Mouse (Mus musculus): ENCODE data around the gene Inpp5f.
"Not testable (repeated sequence)": the region's sequence is repeated elsewhere in the genome, so short reads cannot be mapped to it uniquely, and the experiment has no call there.

The Inpp5f gene

GRCm38 (mm10) chr7:128668831-128669230, 57.7 kb downstream of the Inpp5f start:
- DNase-seq, result no peak

- no peak for DNase-seq
Measured at GRCm38 (mm10) chr7:128671952-128672351, 60.8 kb downstream of the Inpp5f start.

DNA sequence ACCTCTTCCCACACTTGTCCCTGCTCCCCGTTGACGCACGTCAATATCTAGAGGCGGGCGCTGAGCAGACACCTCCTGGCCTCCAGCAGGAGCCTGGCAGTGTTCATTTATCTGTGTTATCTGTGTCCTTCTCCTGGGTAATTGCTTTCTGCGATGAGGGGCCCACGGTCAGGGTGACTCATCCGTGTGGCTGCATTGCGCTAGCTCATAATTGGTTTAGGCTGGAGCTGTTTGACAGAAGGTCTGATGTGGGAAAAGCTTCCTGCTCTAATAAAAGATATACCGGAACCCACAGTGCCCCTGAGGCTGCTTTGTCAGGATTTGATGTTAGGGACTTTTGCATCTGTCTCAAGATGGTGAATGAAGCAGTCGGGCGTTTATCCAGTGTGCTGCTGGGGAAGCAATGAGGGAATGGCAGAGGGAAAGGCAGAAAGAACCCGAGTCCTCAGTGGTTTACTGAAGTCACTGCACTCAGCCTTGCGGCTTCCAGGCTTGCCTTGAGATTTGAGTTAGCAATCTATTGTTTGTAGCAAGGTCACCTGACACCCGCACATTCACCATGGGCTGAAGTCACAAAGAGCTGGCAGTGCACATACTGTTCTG, 61.4 kb downstream of the Inpp5f start:
- DNase-seq, result no peak

- DNase-seq, result no peak
Measured at GRCm38 (mm10) chr7:128678546-128678945, 67.4 kb downstream of the Inpp5f start.

DNA sequence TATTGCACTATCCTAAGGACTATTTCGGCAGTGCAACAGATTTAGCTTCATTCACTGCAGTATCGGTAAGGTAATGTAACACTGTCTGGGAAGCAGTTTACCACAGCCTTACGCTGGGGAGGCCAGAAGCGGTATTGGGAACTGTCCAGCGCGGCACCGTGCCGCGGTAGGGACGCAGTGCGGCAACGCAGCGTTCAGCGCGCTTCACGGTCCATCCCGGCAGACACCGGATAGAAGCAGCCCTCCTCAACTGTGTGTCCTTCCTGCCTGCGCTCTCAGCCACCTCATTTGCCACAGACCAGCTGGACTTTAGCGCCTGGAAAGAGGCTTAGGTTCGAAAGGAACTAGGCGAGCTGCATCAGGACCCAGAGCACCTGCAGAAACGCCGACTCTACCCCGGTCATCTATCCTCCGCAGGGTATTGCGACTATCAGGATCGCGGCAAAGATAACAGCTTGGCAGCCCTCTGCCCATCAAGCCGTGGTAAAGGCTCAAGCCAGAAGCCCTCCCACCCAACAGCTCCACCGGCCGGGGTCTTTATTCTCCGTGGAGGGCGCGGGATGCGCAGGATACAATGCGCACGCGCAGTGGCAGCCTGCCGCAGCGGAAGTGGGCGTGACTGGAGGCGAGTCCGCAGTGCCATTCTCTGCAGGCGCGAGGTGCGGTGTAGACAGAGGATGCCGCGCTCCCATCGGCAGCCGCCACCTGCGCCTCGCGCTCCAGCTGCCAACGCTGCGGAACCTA, 76.9 kb downstream of the Inpp5f start:
- peak; percentile 83 for DNase-seq

- no peak for DNase-seq
Measured at GRCm38 (mm10) chr7:128689347-128689746, 78.2 kb downstream of the Inpp5f start.

DNA sequence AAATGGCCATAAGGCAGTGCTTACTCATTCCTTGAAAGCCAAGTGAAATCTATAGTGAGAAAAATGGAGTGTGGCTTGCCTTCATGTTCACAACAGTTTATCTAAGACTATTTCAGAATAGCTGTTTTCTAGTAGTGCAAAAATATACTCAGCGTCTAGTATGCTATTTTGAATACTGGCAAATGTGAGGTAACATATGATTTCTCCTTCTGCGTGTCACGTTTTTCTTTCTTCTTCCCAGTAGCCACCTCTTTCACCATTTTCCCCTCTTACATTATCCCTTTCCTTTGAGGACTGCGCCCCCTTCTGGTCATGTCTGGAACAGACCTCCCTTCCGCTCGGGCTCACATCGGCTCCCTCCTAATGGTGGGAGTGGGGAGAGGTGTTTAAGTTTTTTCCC, 78.9 kb downstream of the Inpp5f start:
- DNase-seq, result peak; percentile 98

DNA sequence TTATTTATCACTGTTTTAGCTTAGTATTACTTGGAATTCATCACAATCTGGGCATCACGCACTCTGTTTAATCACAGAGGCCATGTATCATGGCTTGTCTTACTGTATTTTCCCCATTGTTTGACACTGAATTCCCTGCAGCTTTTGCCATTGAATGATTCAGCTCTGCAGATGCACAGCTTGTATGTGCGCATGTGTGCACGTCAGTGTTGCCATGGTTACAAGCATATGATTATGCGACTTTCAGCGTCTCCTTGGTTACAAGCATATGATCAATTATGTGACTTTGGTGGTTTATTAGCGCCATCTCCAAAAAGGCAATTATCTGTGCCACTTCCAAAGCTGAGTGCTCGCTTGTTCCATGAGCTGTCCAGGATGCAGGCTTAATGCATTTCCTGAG, 79.7 kb downstream of the Inpp5f start:
- peak; percentile 57 for DNase-seq

DNA sequence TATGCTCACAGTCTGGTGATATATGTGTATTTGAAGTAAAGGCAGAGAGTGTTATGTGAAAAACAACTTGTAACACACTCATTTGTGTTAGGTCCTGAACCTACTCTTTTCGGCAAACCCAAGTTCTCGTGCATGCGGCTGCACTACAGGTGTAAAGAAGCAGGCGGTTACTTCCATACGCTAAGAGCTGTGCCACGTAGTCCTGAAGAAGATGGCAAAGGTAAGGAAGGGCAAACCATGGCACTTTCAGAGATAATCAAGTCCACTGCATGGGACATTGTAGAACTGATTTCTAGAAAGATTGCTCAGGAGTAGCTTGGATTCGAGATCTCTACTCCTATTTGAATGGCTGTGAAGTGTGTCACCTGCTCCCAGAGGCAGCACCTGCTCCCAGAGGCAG, 81.0 kb downstream of the Inpp5f start:
- no peak for DNase-seq

DNA sequence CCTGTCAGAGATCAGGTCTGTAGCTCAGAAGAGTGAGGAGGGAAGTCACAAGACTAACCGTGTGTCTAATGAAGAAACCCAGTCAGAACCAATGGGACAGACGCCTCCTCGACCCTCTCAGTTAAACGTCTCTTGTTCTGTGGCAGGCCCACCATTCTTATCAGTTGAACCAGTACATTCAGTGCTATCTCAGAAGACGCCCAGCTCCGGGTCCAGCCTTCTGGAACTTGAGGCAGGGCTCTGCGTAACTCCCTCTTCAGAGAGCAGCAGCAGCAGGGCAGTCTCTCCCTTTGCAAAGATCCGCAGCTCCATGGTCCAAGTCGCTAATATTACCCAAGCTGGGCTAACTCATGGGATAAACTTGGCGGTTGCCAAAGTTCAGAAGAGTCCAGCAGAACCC, 83.7 kb downstream of the Inpp5f start:
- DNase-seq, result no peak

DNA sequence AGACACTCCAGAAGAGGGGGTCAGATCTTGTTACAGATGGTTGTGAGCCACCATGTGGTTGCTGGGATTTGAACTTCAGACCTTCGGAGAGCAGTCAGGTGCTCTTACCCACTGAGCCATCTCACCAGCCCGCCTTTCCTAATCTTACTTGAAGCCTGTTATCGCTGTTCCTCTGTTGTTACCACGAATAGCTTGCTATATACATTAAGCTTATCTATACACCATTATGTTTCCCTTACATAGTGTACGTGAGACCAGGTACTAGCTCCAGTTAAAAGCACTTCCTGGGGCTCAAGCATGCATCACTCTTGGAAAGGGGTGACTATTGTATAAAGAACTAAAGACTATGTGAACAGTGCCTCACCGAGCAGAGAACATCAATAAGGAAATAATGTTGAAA, 88.8 kb downstream of the Inpp5f start:
- DNase-seq, result not testable (repeated sequence)

- DNase-seq, result peak; percentile 70
Measured at GRCm38 (mm10) chr7:128705735-128706134, 94.6 kb downstream of the Inpp5f start.

DNA sequence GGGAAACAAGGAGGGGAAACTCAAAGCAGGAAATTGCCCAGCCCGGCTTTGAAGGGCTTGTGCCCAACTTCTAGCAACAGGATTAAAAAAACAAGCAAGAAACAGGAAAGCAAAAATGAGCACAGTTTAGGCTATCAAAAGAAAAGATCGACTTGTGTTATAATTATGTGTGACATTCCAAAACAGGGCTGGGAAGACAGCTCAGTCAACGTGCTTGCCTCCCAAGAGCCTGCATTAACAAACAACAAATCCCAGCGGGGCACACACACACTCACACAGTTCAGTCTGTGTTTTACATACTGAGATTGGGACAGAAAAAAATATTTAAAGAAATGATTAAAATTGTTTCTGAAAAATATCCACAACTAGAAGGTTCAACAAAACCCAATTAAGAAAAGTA, 106.9 kb downstream of the Inpp5f start:
- no peak for DNase-seq

- peak; percentile 64 for DNase-seq
Measured at GRCm38 (mm10) chr7:128724761-128725160, 113.6 kb downstream of the Inpp5f start.

GRCm38 (mm10) chr7:128725189-128725588, 114.1 kb downstream of the Inpp5f start:
- no peak for DNase-seq

DNA sequence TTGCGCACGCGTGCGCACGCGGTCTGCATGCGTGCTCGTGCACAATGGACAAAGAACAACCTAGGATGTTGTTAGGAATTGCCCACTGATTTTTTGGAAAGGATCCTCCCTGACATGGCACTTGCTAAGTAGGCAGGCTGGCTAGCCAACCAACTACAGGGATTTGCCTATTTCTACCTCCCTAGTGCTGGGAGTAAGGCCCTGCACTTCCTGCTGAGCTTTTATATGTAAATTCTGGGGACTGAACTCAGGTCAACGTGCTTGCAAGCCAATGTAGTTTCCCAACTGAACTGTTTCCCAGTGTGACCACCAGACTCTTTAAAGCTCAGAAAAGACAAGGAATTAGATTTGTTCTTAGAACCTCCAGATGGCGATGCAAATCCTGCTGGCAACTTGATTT, 115.9 kb downstream of the Inpp5f start:
- DNase-seq, result no peak

- DNase-seq, result no peak
Measured at GRCm38 (mm10) chr7:128727701-128728100, 116.6 kb downstream of the Inpp5f start.

- no peak for DNase-seq
Measured at GRCm38 (mm10) chr7:128728738-128729137, 117.6 kb downstream of the Inpp5f start.

GRCm38 (mm10) chr7:128731585-128731984, 120.5 kb downstream of the Inpp5f start:
- DNase-seq, result no peak

DNA sequence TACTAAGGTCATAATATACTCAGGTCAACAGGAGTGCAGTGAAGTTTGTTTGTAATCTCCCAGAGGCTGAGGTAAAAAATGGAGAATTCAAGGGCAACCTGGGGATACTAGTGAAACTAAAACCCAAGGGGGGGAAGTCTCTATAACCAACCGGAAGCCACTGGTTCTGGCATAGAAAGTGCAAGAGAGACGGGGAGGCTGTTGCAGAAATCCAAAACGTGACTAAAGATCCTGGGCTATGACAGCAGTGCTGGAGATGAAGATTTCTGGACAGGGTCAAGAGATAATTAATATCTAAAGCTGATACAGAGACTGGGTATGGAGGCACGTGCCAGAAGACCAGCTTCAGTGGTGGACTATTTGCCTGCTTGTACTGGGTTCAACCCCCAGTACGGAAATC, 126.9 kb downstream of the Inpp5f start:
- no peak for DNase-seq

GRCm38 (mm10) chr7:128739116-128739461, 128.0 kb downstream of the Inpp5f start:
- DNase-seq, result no peak

DNA sequence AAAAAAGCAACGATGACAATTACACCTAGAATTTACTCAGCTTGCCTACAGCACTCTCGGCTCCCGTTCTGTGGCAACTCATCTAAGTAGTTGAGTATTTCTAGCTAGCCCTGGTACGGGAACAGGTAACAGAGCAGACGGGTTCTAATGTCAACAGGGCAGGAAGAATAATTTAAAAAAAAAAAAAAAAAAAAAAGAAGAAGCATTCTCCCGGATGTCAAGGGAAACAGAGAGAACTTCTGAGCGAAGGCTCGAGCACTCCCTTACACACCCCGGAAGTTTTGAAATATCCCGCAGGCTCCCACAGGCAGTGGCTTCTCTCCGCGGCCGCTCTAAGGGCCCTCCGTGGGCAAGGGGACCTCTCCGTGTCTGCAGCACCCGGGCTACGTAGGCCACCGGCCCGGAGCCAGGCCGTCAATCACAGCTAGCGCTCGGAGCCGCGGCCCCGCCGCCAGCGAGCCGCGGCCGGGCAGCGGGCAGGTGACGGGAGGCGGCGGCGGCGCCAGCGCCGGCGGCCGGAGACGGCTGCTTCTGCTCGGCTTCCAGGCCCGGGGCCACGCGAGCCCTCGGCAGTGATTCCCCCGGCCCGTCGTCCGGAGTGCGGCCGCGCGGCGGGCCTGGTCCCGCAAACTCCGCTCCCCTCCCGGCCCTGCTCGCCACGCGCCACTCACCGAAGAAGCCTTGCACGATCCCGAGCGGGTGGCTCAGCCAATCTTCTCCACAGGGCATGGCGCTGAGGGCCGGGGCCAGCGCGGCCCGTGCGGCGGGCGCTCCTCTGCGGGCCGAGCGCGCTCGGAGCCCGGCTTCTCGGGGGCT, 128.5 kb downstream of the Inpp5f start:
- DNase-seq, result peak; percentile 39

DNA sequence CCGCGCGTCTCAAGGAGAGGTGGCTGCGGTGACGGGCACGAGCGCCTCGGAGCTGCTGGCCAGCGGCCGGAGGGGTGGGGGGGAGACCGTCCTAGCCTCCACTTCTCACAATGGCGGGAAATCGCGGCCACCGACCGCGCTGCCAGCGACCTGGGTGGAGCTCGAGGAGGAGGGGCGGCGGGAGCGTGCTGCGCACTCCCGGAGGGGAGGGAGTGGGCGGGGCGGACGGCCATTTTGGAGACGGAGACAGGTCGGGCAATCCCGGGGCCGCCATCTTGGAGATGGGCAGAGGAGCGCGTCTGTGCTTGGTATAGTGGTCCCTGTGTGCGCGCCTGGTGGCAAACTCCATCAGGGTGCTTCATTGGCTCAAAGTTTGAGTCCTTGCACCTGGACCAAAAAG, 129.2 kb downstream of the Inpp5f start, which contains the start of gene Mcmbp:
Gene Mcmbp (minus strand): TSS at position 162 of the 400 bp plus-strand sequence.
- DNase-seq, result peak; percentile 97

DNA sequence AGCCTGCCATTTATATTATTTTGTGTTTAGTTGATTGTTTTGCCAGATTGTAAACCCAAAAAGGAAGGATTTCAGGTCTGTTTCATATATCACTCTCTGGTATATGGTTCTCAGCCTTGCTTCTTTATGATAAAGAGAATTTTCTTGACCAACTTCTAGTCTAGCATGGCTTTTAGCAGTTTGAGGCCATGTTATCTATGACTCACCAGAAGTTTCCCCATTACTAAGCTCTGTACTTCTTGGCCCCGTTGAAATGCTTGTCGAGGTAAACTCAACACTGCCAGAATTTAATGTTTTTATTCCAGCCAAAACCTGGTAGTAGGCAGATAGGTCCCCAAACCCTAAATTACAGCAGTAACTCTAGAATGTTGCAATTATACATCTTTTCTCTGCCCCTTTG, 132.8 kb downstream of the Inpp5f start:
- no peak for DNase-seq

All from right cerebral cortex, postnatal 4 days (tissue).